Mouse (Mus musculus) thymus, adult 2 months (tissue): ENCODE data around the gene Lhfpl2. TPM values are rescaled to one million over a fixed set of nuclear protein-coding genes. Genes with fewer than 3 reads are reported as not detected.

Experiments used
- DNase-seq: peaks from one replicate; pipeline ENCODE4 v3.0.0; 2021
- H3K27ac ChIP-seq: fragments of 200-500 bp; 2 replicates; pipeline ENCODE4 v1.5.1; 2012; ENCODE audit warnings: low read length, control low read depth; ENCODE audit not compliant: control insufficient read depth, insufficient read depth
- H3K27me3 ChIP-seq: fragments of 200-500 bp; 2 replicates; pipeline ENCODE4 v1.6.1; 2012; ENCODE audit warnings: mild to moderate bottlenecking, low read length, moderate library complexity, mixed read lengths; ENCODE audit not compliant: control insufficient read depth, insufficient read depth
- H3K36me3 ChIP-seq: fragments of 200-500 bp; 2 replicates; pipeline ENCODE4 v1.6.1; 2012; ENCODE audit warnings: mild to moderate bottlenecking, low read length, moderate library complexity; ENCODE audit not compliant: control insufficient read depth, insufficient read depth
- H3K4me1 ChIP-seq: fragments of 200-500 bp; replicated peaks from 2 replicates; pipeline ENCODE4 v1.6.1; 2012; ENCODE audit warnings: low read length; ENCODE audit not compliant: control insufficient read depth, insufficient read depth
- H3K4me3 ChIP-seq: fragments of 200-500 bp; 2 replicates; pipeline ENCODE4 v1.5.1; 2012; ENCODE audit warnings: mild to moderate bottlenecking, low read length, control low read depth, moderate library complexity; ENCODE audit not compliant: control insufficient read depth, insufficient read depth
- CTCF ChIP-seq: fragments of 200-500 bp; IDR thresholded peaks from 2 replicates; pipeline ENCODE4 v1.5.1; 2012; ENCODE audit warnings: mild to moderate bottlenecking, control low read depth, low read length, moderate library complexity, borderline replicate concordance; ENCODE audit not compliant: control insufficient read depth, poor library complexity, insufficient read depth; ENCODE audit errors: extremely low read depth
- POLR2A ChIP-seq: fragments of 200-500 bp; IDR thresholded peaks from 2 replicates; pipeline ENCODE4 v1.6.1; 2012; ENCODE audit warnings: mild to moderate bottlenecking, low read length, control low read depth, moderate library complexity; ENCODE audit not compliant: control insufficient read depth, poor library complexity, insufficient read depth; ENCODE audit errors: extremely low read depth
- WGBS: fragments of 180-500 bp; shearing (Covaris S2); methylation state at CpG from one replicate; pipeline ENCODE4 v1.1.7; 2018; 5-methylcytosine and 5-hydroxymethylcytosine counted together
- polyA plus RNA-seq: library from polyadenylated mRNA; depleted of rRNA; stranded (reverse); fragments of >200 nt; gene quantifications from 2 replicates; pipeline ENCODE4 v1.2.3, GENCODE M21; 2012

Lhfpl2 gene
- polyA plus RNA-seq, 1 experiment, result 6.6 TPM

- Histone ChIP-seq H3K36me3 (no peaks in the 10 kb centered on the region), H3K4me3 (no peak overlapping the region), H3K27me3 (no peaks in the 10 kb centered on the region), H3K4me1 (no peaks in the 10 kb centered on the region), H3K27ac (no peak overlapping the region)
- WGBS, result 16% methylated on average over 4 of the region's 4 CpGs
- TF ChIP-seq POLR2A, result no peak
- no peak for DNase-seq
Measured at GRCm38 (mm10) chr13:94147257-94147656, 89.7 kb downstream of the Lhfpl2 start.

- Histone ChIP-seq H3K27ac (no peak overlapping the region), H3K27me3 (no peaks in the 10 kb centered on the region), H3K4me3 (no peak overlapping the region), H3K4me1 (no peaks in the 10 kb centered on the region), H3K36me3 (no peaks in the 10 kb centered on the region)
- no peak for DNase-seq
- 91% methylated on average over 5 of the region's 5 CpGs for WGBS
- TF ChIP-seq CTCF (no peak), POLR2A (no peak)
Measured at GRCm38 (mm10) chr13:94149006-94149405, 91.4 kb downstream of the Lhfpl2 start.

GRCm38 (mm10) chr13:94149781-94150180, 92.2 kb downstream of the Lhfpl2 start:
- H3K27me3 ChIP-seq, result no peaks in the 10 kb centered on the region
- H3K36me3 ChIP-seq, result no peaks in the 10 kb centered on the region
- 94% methylated on average over 8 of the region's 8 CpGs for WGBS
- no peak overlapping the region for H3K4me3 ChIP-seq
- no peak for DNase-seq
- TF ChIP-seq POLR2A (no peak), CTCF (no peak)
- no peak overlapping the region for H3K27ac ChIP-seq
- no peaks in the 10 kb centered on the region for H3K4me1 ChIP-seq

GRCm38 (mm10) chr13:94151308-94151707, 93.7 kb downstream of the Lhfpl2 start:
- H3K4me3 ChIP-seq, result no peak overlapping the region
- no peaks in the 10 kb centered on the region for H3K4me1 ChIP-seq
- no peak overlapping the region for H3K27ac ChIP-seq
- H3K27me3 ChIP-seq, result no peaks in the 10 kb centered on the region
- H3K36me3 ChIP-seq, result no peaks in the 10 kb centered on the region
- no peak for DNase-seq
- 94% methylated on average over 4 of the region's 4 CpGs for WGBS
- TF ChIP-seq POLR2A (no peak), CTCF (no peak)

GRCm38 (mm10) chr13:94152836-94153235, 95.2 kb downstream of the Lhfpl2 start:
- TF ChIP-seq CTCF, result no peak
- TF ChIP-seq POLR2A, result no peak
- no peak overlapping the region for H3K4me3 ChIP-seq
- no peaks in the 10 kb centered on the region for H3K36me3 ChIP-seq
- WGBS, result 97% methylated on average over 10 of the region's 10 CpGs
- H3K4me1 ChIP-seq, result no peaks in the 10 kb centered on the region
- H3K27me3 ChIP-seq, result no peaks in the 10 kb centered on the region
- no peak overlapping the region for H3K27ac ChIP-seq
- no peak for DNase-seq

- WGBS, result 49% methylated on average over 6 of the region's 6 CpGs
- no peaks in the 10 kb centered on the region for H3K36me3 ChIP-seq
- no peak overlapping the region for H3K27ac ChIP-seq
- H3K27me3 ChIP-seq, result no peaks in the 10 kb centered on the region
- H3K4me1 ChIP-seq, result no peaks in the 10 kb centered on the region
- no peak overlapping the region for H3K4me3 ChIP-seq
- DNase-seq, result no peak
- TF ChIP-seq POLR2A, result no peak
- no peak for TF ChIP-seq CTCF
Measured at GRCm38 (mm10) chr13:94153658-94154057, 96.1 kb downstream of the Lhfpl2 start.

GRCm38 (mm10) chr13:94154512-94155296, 97.1 kb downstream of the Lhfpl2 start:
- no peak for TF ChIP-seq POLR2A
- TF ChIP-seq CTCF, result no peak
- Histone ChIP-seq H3K4me3 (no peak overlapping the region), H3K4me1 (no peaks in the 10 kb centered on the region), H3K27me3 (no peaks in the 10 kb centered on the region), H3K27ac (no peak overlapping the region), H3K36me3 (no peaks in the 10 kb centered on the region)
- no peak for DNase-seq
- WGBS, result 83% methylated on average over 15 of the region's 15 CpGs
